Mouse (Mus musculus) MEL (cell line): Measurements from ENCODE around the gene Steap3. TPM values are rescaled to one million over a fixed set of nuclear protein-coding genes. Genes with fewer than 3 reads are reported as not detected.

Source experiments
- DNase-seq: peaks from one replicate; pipeline ENCODE4 v3.0.0; 2011; ENCODE audit warnings: low read depth, low spot score
- H3K27ac ChIP-seq: 2 replicates; pipeline ENCODE4 v1.5.1; 2012; ENCODE audit warnings: low read depth, mild to moderate bottlenecking, control low read depth, low read length, moderate library complexity; ENCODE audit not compliant: control insufficient read depth
- H3K27me3 ChIP-seq, 2 experiments: fragments of 150-350 bp in 1 of 2; sonication (generic) in 1 of 2; 2 replicates each; pipeline ENCODE4 v1.6.1; 2012; ENCODE audit warnings: low read length in 2 of 2, mild to moderate bottlenecking in 2 of 2, improper control_type of control experiment in 1 of 2, moderate library complexity in 1 of 2; ENCODE audit not compliant: insufficient read depth in 2 of 2, control insufficient read depth in 1 of 2
- H3K36me3 ChIP-seq, 2 experiments: 2 replicates each; pipeline ENCODE4 v1.6.1; 2012 to 2014; ENCODE audit warnings: low read length in 2 of 2, improper control_type of control experiment in 1 of 2, inconsistent platforms in 1 of 2, mild to moderate bottlenecking in 1 of 2; ENCODE audit not compliant: insufficient read depth in 2 of 2, control insufficient read depth in 1 of 2
- H3K4me1 ChIP-seq, 2 experiments: fragments of 150-350 bp in 1 of 2; sonication (generic) in 1 of 2; 2 replicates each; pipeline ENCODE4 v1.6.1; 2012; ENCODE audit warnings: low read length in 2 of 2, improper control_type of control experiment in 1 of 2, mild to moderate bottlenecking in 1 of 2; ENCODE audit not compliant: insufficient read depth in 2 of 2, control insufficient read depth in 1 of 2
- H3K4me3 ChIP-seq, 2 experiments: fragments of 150-350 bp in 1 of 2; sonication (generic) in 1 of 2; 2 replicates each; pipeline ENCODE4 v1.5.1; 2012; ENCODE audit warnings: low read depth in 2 of 2, low read length in 2 of 2, mild to moderate bottlenecking in 2 of 2, moderate library complexity in 2 of 2, control low read depth in 1 of 2, improper control_type of control experiment in 1 of 2; ENCODE audit not compliant: control insufficient read depth in 1 of 2, insufficient read depth in 1 of 2
- H3K79me2 ChIP-seq: 2 replicates; pipeline ENCODE4 v1.6.1; 2012; ENCODE audit warnings: mild to moderate bottlenecking, low read length, moderate library complexity; ENCODE audit not compliant: control insufficient read depth, poor library complexity, insufficient read depth
- H3K9ac ChIP-seq: 2 replicates; pipeline ENCODE4 v1.6.1; 2012; ENCODE audit warnings: low read depth, mild to moderate bottlenecking, control low read depth, low read length, moderate library complexity; ENCODE audit not compliant: control insufficient read depth, poor library complexity, severe bottlenecking
- H3K9me3 ChIP-seq: fragments of 150-350 bp; sonication (generic); replicated peaks from 2 replicates; pipeline ENCODE4 v1.6.1; 2012; ENCODE audit warnings: mild to moderate bottlenecking, low read length, improper control_type of control experiment, moderate library complexity; ENCODE audit not compliant: insufficient read depth
- BHLHE40 ChIP-seq: IDR thresholded peaks from 2 replicates; pipeline ENCODE4 v1.6.1; 2012; ENCODE audit warnings: low read depth, mild to moderate bottlenecking, inconsistent platforms, low read length, improper control_type of control experiment, borderline replicate concordance
- CHD2 ChIP-seq: IDR thresholded peaks from 2 replicates; pipeline ENCODE4 v1.6.1; 2011; ENCODE audit warnings: low read length, improper control_type of control experiment
- E2F4 ChIP-seq: IDR thresholded peaks from 2 replicates; pipeline ENCODE4 v1.6.1; 2011; ENCODE audit warnings: low read depth, low read length, improper control_type of control experiment, borderline replicate concordance
- ELF1 ChIP-seq: IDR thresholded peaks from 2 replicates; pipeline ENCODE4 v1.6.1; 2014; ENCODE audit warnings: low read depth, mild to moderate bottlenecking, inconsistent platforms, low read length, improper control_type of control experiment, moderate library complexity
- EP300 ChIP-seq, 2 experiments: IDR thresholded peaks; 2 replicates each; pipeline ENCODE4 v1.6.1; 2011; ENCODE audit warnings: improper control_type of control experiment in 2 of 2, low read length in 2 of 2, low read depth in 1 of 2, mild to moderate bottlenecking in 1 of 2
- HCFC1 ChIP-seq: IDR thresholded peaks from 2 replicates; pipeline ENCODE4 v1.6.1; 2012; ENCODE audit warnings: low read depth, mild to moderate bottlenecking, inconsistent platforms, low read length, improper control_type of control experiment, moderate library complexity
- KAT2A ChIP-seq: conservative IDR thresholded peaks from 2 replicates; pipeline ENCODE4 v1.6.1; 2012; ENCODE audit warnings: low read depth, low read length, improper control_type of control experiment, inconsistent platforms
- MAX ChIP-seq: IDR thresholded peaks from 2 replicates; pipeline ENCODE4 v1.6.1; 2011; ENCODE audit warnings: low read length, improper control_type of control experiment
- MAZ ChIP-seq: IDR thresholded peaks from 2 replicates; pipeline ENCODE4 v1.6.1; 2012; ENCODE audit warnings: low read depth, mild to moderate bottlenecking, inconsistent platforms, low read length, improper control_type of control experiment
- MYC ChIP-seq: IDR thresholded peaks from 2 replicates; pipeline ENCODE4 v1.6.1; 2011; ENCODE audit warnings: low read depth, mild to moderate bottlenecking, low read length, improper control_type of control experiment, moderate library complexity
- NELFE ChIP-seq: IDR thresholded peaks from 2 replicates; pipeline ENCODE4 v1.6.1; 2011; ENCODE audit warnings: low read depth, low read length, improper control_type of control experiment
- NRF1 ChIP-seq: IDR thresholded peaks from 2 replicates; pipeline ENCODE4 v1.6.1; 2014; ENCODE audit warnings: low read depth, mild to moderate bottlenecking, inconsistent platforms, low read length, improper control_type of control experiment, moderate library complexity; ENCODE audit not compliant: poor library complexity, insufficient read depth, severe bottlenecking
- POLR2A ChIP-seq, 2 experiments: IDR thresholded peaks; 2 replicates each; pipeline ENCODE4 v1.6.1; 2011 to 2012; ENCODE audit warnings: low read length in 2 of 2, mild to moderate bottlenecking in 2 of 2, control low read depth in 1 of 2, improper control_type of control experiment in 1 of 2, low read depth in 1 of 2, moderate library complexity in 1 of 2; ENCODE audit not compliant: control insufficient read depth in 1 of 2, insufficient read depth in 1 of 2, poor library complexity in 1 of 2
- RAD21 ChIP-seq: IDR thresholded peaks from 2 replicates; pipeline ENCODE4 v1.6.1; 2011; ENCODE audit warnings: mild to moderate bottlenecking, low read depth, low read length, improper control_type of control experiment
- RCOR1 ChIP-seq: IDR thresholded peaks from 2 replicates; pipeline ENCODE4 v1.6.1; 2012; ENCODE audit warnings: low read depth, mild to moderate bottlenecking, inconsistent platforms, low read length, improper control_type of control experiment
- SIN3A ChIP-seq: IDR thresholded peaks from 2 replicates; pipeline ENCODE4 v1.6.1; 2012; ENCODE audit warnings: low read length, improper control_type of control experiment, inconsistent platforms
- TBP ChIP-seq: IDR thresholded peaks from 2 replicates; pipeline ENCODE4 v1.8.0; 2011; ENCODE audit warnings: low read depth, low read length, improper control_type of control experiment
- USF2 ChIP-seq, 2 experiments: IDR thresholded peaks; 2 replicates each; pipeline ENCODE4 v1.6.1; 2011 to 2012; ENCODE audit warnings: improper control_type of control experiment in 2 of 2, low read length in 2 of 2, borderline replicate concordance in 1 of 2, inconsistent platforms in 1 of 2, low read depth in 1 of 2, mild to moderate bottlenecking in 1 of 2; ENCODE audit not compliant: insufficient read depth in 1 of 2
- ZC3H11A ChIP-seq: IDR thresholded peaks from 2 replicates; pipeline ENCODE4 v1.6.1; 2012; ENCODE audit warnings: low read depth, mild to moderate bottlenecking, inconsistent platforms, low read length, improper control_type of control experiment
- ZKSCAN1 ChIP-seq: IDR thresholded peaks from 2 replicates; pipeline ENCODE4 v1.6.1; 2012; ENCODE audit warnings: low read depth, mild to moderate bottlenecking, inconsistent platforms, low read length, improper control_type of control experiment, moderate library complexity
- ZMIZ1 ChIP-seq: IDR thresholded peaks from 2 replicates; pipeline ENCODE4 v1.6.1; 2012; ENCODE audit warnings: low read depth, mild to moderate bottlenecking, inconsistent platforms, low read length, improper control_type of control experiment, moderate library complexity
- polyA plus RNA-seq, 2 experiments: library from polyadenylated mRNA; stranded (reverse) in 1 of 2; unstranded in 1 of 2; fragments of >175 nt in 1 of 2; fragments of >200 nt in 1 of 2; gene quantifications; 2 replicates each; pipeline versions ENCODE4 v1.2.1 to v1.2.4; 2012; ENCODE audit warnings: low replicate concordance in 2 of 2, low read depth in 1 of 2; ENCODE audit not compliant: insufficient read length in 2 of 2, insufficient read depth in 1 of 2, missing spikeins in 1 of 2
- total RNA-seq: library from RNA; depleted of rRNA; stranded (reverse); fragments of 300-350 nt; gene quantifications from 2 replicates; pipeline ENCODE4 v1.2.3, GENCODE M21; 2012

Gene Steap3
- total and polyA plus RNA-seq, 3 experiments = 50.2 to 101 (median 98.2) TPM

GRCm38 (mm10) chr1:120187059-120187458 is 85.4 kb downstream of the Steap3 start:
- Histone ChIP-seq H3K4me3 (no peak overlapping the region), H3K27ac (no peak overlapping the region), H3K27me3 (no peaks in the 10 kb centered on the region), H3K9me3 (no peaks in the 10 kb centered on the region), H3K36me3 (no peaks in the 10 kb centered on the region), H3K4me1 (no peaks in the 10 kb centered on the region), H3K9ac (no peak overlapping the region)
- no peak for DNase-seq
- TF ChIP-seq E2F4 (no peak), HCFC1 (no peak), BHLHE40 (no peak), CHD2 (no peak), KAT2A (no peak), USF2 (IDR thresholded peaks at IDR 0.05; ENCODE audit: borderline replicate concordance in 1 of 2, insufficient read depth in 1 of 2, low read depth in 1 of 2, low read length in 2 of 2) (no peak), MAZ (no peak), NRF1 (no peak), RAD21 (no peak), TBP (no peak), SIN3A (no peak)
- TF ChIP-seq, all 39 proteins: peak for 0
- no peaks in the 10 kb centered on the region for H3K79me2 ChIP-seq

DNA sequence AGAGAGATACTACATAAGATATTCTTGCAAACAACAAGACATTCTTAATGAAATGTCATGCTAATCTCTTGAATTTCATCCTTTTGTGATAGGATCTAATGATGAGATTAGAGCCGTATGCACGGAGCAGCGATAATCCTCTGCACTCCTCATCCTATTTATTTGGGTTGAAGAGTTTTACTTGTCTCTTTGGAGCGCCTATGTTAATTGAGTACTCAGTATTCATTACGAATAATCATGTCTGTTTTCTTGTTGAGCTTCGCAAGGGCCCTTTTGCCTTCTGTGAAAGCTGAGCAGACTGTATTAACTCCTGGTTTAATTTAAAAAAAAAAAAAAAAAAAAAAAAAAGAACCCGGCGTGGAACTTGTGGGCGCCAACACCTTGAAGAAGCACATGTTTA is 85.8 kb downstream of the Steap3 start:
- H3K27ac ChIP-seq = no peak overlapping the region
- H3K27me3 ChIP-seq = no peaks in the 10 kb centered on the region
- H3K79me2 ChIP-seq = no peaks in the 10 kb centered on the region
- TF ChIP-seq NELFE (no peak), ZMIZ1 (no peak), MAZ (no peak), RAD21 (no peak), ZKSCAN1 (no peak), MAX (no peak), ZC3H11A (no peak), MYC (no peak), RCOR1 (no peak), ELF1 (no peak), EP300 (IDR thresholded peaks at IDR 0.05; ENCODE audit: low read depth in 1 of 2, low read length in 2 of 2) (no peak), POLR2A (IDR thresholded peaks at IDR 0.05; ENCODE audit: control insufficient read depth in 1 of 2, insufficient read depth in 1 of 2, low read depth in 1 of 2, low read length in 2 of 2, poor library complexity in 1 of 2) (no peak)
- no peaks in the 10 kb centered on the region for H3K36me3 ChIP-seq
- DNase-seq = no peak
- no peaks in the 10 kb centered on the region for H3K9me3 ChIP-seq
- no peak overlapping the region for H3K9ac ChIP-seq
- H3K4me1 ChIP-seq = no peaks in the 10 kb centered on the region
- no peak overlapping the region for H3K4me3 ChIP-seq
